Mouse (Mus musculus) cerebellum, adult 18-20 months (tissue): ENCODE data around the gene Rnf185.

Source experiments
- DNase-seq, 2 experiments: peaks; one replicate each; pipeline ENCODE4 v3.0.0; 2021

Rnf185 gene

DNA sequence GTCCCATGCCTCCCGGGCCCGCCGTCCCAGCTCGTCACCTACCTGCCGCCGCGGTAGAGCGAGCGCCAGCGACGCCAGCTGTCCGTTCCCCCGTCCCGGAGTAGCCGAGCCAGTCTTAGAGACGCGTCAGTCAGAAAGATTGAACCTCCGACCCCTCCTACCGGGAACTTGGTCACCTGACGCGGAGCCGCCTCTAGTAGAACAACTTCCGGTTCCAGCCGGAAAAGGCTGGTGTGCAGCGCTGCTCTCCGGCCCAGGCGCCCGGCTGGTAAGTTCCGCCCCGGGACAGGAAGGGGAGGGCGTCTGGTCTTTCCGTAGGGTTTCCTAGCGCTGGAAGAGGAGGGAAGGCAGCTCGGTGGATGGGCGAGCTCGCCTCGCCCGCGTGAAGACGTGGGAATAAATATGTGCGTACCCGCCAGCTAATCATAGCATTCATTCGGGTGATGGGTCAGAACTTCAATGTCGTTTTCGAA lies at the start of gene Rnf185:
Rnf185 (minus strand) TSS at position 197 of the 473 bp plus-strand sequence.
- DNase-seq = peak; percentile 91 to 96

GRCm38 (mm10) chr11:3497296-3497695 lies 45.1 kb upstream of the Rnf185 start:
- DNase-seq = no peak

DNA sequence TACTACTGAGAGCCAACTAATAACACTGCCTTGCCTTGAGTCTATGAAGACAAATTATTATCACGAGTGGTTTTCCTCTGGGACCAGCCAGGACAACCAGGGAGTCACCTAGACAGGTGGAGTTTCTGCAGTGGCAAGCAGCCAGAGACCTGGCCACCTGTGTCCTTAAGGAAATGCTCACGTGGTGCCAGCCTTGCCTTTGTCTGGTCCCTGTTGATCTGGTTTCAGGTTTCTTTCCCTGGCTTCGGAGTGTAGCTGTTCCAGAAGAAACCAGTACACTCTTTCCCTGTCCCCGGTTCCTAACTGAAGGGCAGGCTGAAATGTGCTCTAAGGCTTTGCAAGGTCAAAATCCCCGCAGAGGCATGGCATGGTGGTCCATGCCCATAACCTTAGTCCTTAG lies 44.6 kb upstream of the Rnf185 start:
- peak in 1 of 2 experiments; percentile 41 for DNase-seq

- no peak for DNase-seq
Observed at GRCm38 (mm10) chr11:3495496-3495895, 43.3 kb upstream of the Rnf185 start.

GRCm38 (mm10) chr11:3494857-3495256 lies 42.7 kb upstream of the Rnf185 start:
- DNase-seq = no peak

GRCm38 (mm10) chr11:3492748-3493147 lies 40.6 kb upstream of the Rnf185 start:
- no peak for DNase-seq

DNA sequence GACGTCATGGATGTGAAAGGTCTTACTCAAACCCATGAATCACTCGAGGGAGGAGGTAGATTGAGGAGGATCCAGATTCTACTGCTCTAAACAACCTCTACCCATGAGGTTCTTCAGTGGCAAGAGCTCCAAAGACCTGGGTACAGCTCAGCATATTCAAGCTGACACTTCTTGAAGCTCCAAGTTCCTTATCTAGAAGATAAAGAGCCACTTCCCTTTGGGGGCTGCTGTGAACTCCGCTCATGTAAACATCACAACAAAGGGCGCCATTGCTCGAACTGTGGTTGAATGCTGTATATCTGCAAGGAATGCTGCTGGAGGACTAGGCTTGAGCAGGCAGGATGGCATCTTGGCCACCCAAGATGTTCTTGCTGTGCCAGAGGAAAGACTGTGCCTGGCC lies 36.9 kb upstream of the Rnf185 start:
- DNase-seq = no peak

GRCm38 (mm10) chr11:3487952-3488570 lies 35.9 kb upstream of the Rnf185 start, which contains the start of gene Pla2g3:
Gene Pla2g3 (plus strand): TSS chr11:3488284.
- peak in 1 of 2 experiments; percentile 46 for DNase-seq

DNA sequence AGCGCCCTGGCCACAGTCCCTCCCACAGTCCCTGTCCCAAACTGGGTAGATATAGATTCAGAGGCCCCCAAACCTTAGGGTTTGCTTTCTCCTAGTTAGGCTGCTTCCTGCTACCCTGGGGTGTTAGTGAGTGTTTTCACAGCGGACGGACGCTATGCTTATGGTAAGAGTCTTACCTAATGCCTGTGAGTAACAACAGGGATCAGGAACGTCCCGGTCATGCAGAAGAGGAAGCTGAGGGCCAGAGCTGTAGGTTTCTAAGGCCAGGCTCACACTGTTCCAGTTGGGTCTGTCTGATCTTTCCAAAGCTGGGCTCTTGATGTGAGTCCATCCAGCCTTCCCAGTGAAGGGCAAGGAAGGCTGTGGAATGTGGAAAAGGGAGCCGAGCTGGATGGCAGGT lies 34.2 kb upstream of the Rnf185 start:
- no peak for DNase-seq

DNA sequence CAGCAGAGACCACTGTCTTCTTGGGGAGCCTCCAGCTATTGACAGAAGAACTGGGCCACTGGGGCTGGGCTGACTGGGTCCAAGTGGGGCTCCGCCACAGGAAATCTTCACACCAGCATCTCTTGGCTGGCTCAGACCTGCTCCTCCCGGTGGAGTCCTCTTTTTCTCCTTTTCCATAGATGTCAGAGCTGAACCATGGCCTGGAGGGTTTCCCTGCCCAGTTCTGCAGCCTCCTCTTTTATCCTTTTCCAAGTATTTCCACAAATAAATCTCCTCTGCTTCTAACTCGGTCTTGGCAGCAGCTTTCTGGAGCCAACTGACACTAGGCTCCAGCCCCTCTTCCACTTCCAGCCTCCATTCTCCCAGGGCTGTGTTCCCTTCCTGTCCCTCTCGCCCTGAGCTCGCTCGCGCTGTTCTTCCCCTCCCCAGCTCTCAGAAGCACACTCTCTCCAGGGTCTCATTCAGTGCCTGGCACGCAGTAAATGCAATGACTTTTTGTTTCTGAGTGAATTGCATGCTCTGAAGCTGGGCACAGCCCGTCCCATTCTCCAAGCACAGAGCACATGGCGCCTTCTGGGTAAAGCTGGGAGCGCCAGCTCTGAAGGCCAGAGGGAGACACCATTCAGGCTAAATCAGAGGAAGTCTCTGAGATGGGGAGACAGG lies 31.9 kb upstream of the Rnf185 start:
- DNase-seq = peak in 1 of 2 experiments; percentile 33

DNA sequence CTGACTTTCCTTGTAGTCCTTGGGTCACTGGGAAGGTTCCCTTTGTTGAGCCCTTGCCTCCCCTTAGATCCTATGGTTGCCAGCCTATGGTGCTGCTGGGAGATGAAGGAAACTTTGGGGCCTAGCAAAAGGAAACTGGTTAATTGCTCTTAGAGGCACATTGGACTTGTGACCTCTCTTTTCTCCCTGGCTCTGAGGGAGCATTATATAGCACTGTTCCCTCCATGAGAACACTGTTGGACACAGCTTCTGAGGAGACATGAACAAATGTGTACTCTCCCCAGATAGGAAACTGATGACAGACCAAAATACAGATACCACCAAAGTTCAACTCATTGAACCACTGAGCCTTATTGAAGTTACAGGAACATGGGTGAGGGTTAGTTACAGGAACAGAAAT lies 23.3 kb upstream of the Rnf185 start:
- no peak for DNase-seq

GRCm38 (mm10) chr11:3474480-3475115 lies 22.4 kb upstream of the Rnf185 start:
- no peak for DNase-seq

GRCm38 (mm10) chr11:3472484-3472883 lies 20.3 kb upstream of the Rnf185 start:
- DNase-seq = peak; percentile 93 to 96

- DNase-seq = no peak
Observed at GRCm38 (mm10) chr11:3471448-3471850, 19.3 kb upstream of the Rnf185 start.

- DNase-seq = no peak
Observed at GRCm38 (mm10) chr11:3462846-3463245, 10.7 kb upstream of the Rnf185 start.

DNA sequence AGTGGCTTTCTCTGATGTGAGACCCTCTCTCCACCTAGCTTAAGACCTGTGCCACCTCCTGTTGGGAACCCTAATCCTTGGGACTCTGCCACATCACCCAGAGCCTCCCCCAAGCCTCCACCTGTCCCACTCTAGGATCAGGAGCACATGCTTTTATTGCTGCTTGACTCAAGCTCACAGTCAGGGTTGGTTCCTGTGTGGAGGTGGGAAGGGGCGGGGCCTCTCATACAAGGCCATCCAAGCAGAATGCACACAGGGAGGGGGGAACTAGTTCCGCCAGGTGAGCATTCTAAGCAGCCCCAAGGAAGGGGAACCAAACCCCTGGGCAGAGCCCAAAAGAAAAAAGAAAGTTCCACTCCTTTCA lies 6.9 kb upstream of the Rnf185 start:
- DNase-seq = no peak

DNA sequence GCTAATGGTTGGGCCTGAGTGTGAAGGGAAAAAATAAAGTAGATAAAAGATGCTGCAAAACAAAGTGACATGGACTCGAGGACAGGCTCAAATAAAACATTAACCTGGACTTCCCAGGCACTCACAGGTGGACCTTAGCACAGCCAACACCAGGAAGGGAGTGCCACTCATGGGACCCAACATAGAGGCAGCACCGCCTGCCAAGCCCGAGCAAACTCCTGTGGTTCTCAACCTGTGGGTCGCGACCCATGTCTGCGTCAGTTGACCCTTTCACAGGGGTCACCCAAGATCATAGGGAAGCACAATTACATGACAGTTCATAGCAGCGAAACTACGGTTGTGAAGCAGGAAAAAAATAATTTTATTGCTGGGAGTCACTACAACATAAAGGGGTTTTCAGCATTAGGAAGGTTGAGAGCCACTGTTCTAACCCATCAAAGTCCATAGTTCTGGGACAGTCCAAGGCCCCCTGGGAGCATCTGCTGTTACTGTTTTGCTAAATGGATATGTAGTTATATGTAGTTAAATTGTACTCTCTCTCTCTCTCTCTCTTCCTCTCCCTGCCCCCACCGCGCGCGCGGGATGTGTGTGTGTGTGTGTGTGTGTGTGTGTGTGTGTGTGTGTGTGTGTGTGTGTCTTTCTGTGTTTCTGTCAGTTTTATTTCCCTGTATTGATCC lies 6.4 kb upstream of the Rnf185 start:
- DNase-seq = no peak

- peak; percentile 77 to 80 for DNase-seq
Observed at GRCm38 (mm10) chr11:3456354-3456753, 4.2 kb upstream of the Rnf185 start.

DNA sequence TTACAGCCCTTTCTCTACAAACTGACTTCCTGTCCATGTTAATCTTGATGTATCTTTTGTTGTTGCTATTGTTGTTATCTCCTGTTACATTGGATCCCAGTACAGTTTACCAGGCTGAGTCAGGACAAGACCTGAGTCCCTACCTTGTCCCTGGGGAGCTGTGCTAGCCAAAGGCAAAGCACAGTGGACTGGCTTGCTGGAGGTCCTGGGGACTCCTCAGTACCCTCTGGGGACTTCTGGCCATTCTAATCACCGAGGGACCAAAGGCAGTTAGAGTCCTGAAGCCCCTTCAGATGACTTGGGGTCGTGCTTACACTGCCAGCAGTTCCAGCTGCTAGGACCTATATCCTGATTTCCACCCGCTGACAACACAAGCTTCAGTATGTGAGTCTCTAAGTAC lies 2.3 kb upstream of the Rnf185 start:
- DNase-seq = no peak

DNA sequence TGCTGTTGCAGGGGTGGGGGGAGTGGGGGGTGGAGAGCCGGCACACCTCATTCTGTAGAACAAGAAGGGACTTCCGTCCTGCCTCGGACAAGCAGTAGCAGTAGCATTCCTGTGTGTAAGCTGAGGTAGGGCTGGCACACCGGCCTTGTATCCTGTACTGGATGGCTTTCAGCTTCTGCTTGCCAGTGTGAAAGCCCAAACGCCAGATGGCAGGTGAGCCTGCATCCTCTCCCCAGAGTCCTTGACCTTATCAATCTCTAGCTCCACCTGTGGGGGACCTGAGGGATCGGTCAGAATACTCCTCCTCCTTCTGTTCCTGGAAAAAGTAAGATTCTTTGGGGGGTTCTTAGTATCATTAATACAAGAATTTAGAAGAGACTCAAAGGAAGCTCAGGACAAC lies 1.3 kb upstream of the Rnf185 start:
- DNase-seq = peak; percentile 76 to 87

- DNase-seq = peak; percentile 31 to 32
Observed at GRCm38 (mm10) chr11:3452769-3453168, 606 bp upstream of the Rnf185 start.

- DNase-seq = peak in 1 of 2 experiments; percentile 57
Observed at GRCm38 (mm10) chr11:3451701-3452163, 431 bp downstream of the Rnf185 start.

GRCm38 (mm10) chr11:3444875-3445274 lies 7.3 kb downstream of the Rnf185 start:
- DNase-seq = no peak
